Mouse (Mus musculus): ENCODE measurements around the gene Tia1. TPM values are rescaled to one million over a fixed set of nuclear protein-coding genes. Genes with fewer than 3 reads are reported as not detected.

The Tia1 gene
- polyA plus RNA-seq, 1 experiment from 2014 or later: 235 TPM

DNA sequence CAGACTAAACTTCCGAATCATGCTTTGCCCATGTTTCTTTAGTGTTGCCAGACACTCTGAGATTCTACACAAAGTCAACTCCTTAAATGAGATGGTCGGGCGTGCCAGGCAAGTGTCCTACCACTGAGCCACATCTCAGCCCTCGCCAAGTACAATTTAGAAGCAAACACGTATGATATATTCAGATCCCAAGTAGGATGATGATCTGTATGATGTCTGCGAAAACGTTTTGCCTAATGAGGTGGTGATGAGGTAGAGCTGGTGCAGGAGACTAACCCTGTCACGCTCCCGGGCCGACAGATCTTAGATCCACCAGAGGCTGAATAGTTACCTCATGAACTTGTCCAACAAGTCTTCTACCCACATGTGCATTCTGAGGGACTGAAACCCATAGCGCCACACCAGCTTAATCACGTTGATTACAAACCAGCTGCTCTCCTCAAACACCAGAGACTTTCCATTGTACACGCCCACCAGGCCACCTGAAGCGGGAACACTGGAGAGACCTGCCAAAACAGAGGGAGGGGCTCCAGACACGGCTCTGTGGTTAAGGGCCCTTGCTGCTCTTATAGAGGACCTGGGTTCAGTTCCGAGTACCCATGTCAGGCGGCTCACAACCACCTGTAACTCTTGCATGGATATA lies 9.8 kb upstream of the Tia1 start:
- Histone ChIP-seq H3K4me2 (ENCODE audit: low read depth) (no peak overlapping the region), H3K4me3 (ENCODE audit: low read depth, low read length) (no peak overlapping the region), H3K4me1 (ENCODE audit: control insufficient read depth, insufficient read depth, low read length) (peaks cover 8% of the 10 kb centered on the region), H3K9ac (ENCODE audit: low read length) (no peak overlapping the region), H3K36me3 (ENCODE audit: control insufficient read depth, insufficient read depth, low read length) (peaks cover 12% of the 10 kb centered on the region), H3K27ac (ENCODE audit: low read depth, low read length) (no peak overlapping the region), H3K9me3 (ENCODE audit: control insufficient read depth, low read length) (no peaks in the 10 kb centered on the region), H3K27me3 (ENCODE audit: control insufficient read depth, insufficient read depth, low read length) (no peaks in the 10 kb centered on the region)
- ATAC-seq (ENCODE audit: insufficient read depth, low FRiP score, low TSS enrichment) (no peak), DNase-seq (ENCODE audit: low spot score) (no peak)
- WGBS: 93% methylated on average over 17 of the region's 17 CpGs

DNA sequence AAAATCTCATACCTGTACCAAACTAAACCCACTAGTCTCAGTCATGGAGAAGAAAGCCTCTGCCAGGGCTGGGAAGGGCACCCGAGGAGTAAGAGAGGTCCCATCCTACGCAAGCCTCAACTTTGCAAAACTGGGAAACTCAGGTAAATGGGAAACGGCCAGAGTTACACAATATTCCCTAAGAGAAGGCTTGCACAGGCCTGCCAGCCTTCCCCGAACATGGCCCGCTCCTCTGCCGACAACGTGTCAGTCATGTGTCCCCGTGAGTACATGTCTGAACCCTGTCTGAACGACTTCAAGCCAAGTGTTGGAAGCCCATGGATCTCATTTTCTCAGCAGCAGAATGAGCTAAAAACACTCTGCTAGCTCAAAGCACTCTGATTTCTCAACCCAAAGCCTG lies 9.0 kb upstream of the Tia1 start:
- ATAC-seq (ENCODE audit: insufficient read depth, low FRiP score, low TSS enrichment): no peak
- H3K36me3 ChIP-seq (ENCODE audit: control insufficient read depth, insufficient read depth, low read length): peaks cover 10% of the 10 kb centered on the region
- no peak overlapping the region for H3K4me3 ChIP-seq (ENCODE audit: low read depth, low read length)
- WGBS: 90% methylated on average over 9 of the region's 9 CpGs
- no peak overlapping the region for H3K9ac ChIP-seq (ENCODE audit: low read length)
- H3K4me2 ChIP-seq (ENCODE audit: low read depth): peak overlapping the region; percentile 57; the same call in 1 of the 2 replicates
- no peaks in the 10 kb centered on the region for H3K9me3 ChIP-seq (ENCODE audit: control insufficient read depth, low read length)
- peaks cover 8% of the 10 kb centered on the region for H3K4me1 ChIP-seq (ENCODE audit: control insufficient read depth, insufficient read depth, low read length)
- DNase-seq (ENCODE audit: low spot score): no peak
- no peaks in the 10 kb centered on the region for H3K27me3 ChIP-seq (ENCODE audit: control insufficient read depth, insufficient read depth, low read length)
- no peak overlapping the region for H3K27ac ChIP-seq (ENCODE audit: low read depth, low read length)

DNA sequence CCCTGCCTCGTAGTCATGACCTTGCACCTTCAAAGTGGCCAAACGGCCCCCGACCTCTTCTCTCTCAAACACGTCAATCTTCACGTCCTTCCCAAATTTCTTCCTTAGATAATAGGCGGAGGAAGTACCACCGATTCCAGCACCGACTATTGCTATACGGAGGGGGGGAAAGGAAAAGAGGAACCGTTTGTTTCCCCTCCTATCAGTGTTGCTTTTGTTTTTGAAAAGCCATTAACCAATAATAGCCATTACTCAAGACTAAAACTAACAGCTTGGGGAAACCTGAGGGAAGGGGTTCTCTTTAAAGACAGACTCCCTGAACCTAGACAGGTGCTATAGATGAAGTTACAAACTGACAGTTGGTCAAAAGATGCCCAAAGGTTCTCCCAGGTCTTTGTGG lies 8.1 kb upstream of the Tia1 start:
- WGBS: 28% methylated on average over 10 of the region's 10 CpGs
- H3K4me1 ChIP-seq (ENCODE audit: control insufficient read depth, insufficient read depth, low read length): peaks cover 8% of the 10 kb centered on the region
- no peaks in the 10 kb centered on the region for H3K9me3 ChIP-seq (ENCODE audit: control insufficient read depth, low read length)
- DNase-seq (ENCODE audit: low spot score) (no peak), ATAC-seq (ENCODE audit: insufficient read depth, low FRiP score, low TSS enrichment) (no peak)
- peak overlapping the region; percentile 57 for H3K4me2 ChIP-seq (ENCODE audit: low read depth)
- H3K27ac ChIP-seq (ENCODE audit: low read depth, low read length): no peak overlapping the region
- peaks cover 6% of the 10 kb centered on the region for H3K36me3 ChIP-seq (ENCODE audit: control insufficient read depth, insufficient read depth, low read length)
- no peaks in the 10 kb centered on the region for H3K27me3 ChIP-seq (ENCODE audit: control insufficient read depth, insufficient read depth, low read length)
- H3K9ac ChIP-seq (ENCODE audit: low read length): peak overlapping the region; percentile 81
- peak overlapping the region; percentile 77 for H3K4me3 ChIP-seq (ENCODE audit: low read depth, low read length)

DNA sequence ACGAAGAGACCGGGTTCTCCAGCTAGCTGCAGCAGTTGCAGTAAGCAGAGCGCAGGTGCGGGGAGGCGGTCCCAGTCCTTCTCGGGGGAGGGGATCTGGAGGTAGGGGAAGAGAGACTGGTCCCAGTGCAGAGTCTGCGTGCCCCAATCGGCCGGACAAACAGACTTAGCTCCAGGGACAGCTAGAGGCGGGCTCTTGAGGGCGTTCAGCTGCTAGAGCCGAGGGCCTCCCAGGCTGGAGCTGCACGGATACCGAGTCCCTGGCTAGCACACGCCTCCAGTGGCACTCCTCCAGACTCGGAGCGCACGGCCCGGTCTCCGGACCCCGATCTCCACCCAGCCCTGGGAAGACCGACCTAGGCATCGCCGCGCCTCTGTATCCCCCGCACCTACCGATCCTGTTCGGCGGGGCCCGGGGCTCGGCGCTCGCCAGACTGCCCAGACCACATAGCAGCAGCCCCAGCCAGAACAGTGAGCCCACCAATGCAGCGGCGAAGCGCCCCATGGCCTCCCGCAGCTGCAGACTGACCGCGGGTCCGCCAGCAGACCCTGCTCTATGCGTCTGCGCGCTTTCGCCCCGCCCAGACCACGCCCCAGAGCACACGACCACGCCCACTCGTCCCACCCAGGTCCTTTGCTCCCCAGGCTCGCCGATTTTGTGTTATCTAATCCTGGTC lies 7.3 kb upstream of the Tia1 start, which contains the start of gene Pcyox1:
Gene Pcyox1, minus strand, starts transcription at position 574 of the 676 bp plus-strand sequence.
- peak; percentile 93 for DNase-seq (ENCODE audit: low spot score)
- peak within 1 kb of the TSS; percentile 81 for H3K27ac ChIP-seq (ENCODE audit: low read depth, low read length)
- H3K9ac ChIP-seq (ENCODE audit: low read length): peak within 1 kb of the TSS; percentile 81
- peaks cover 4% of the 10 kb centered on the region for H3K36me3 ChIP-seq (ENCODE audit: control insufficient read depth, insufficient read depth, low read length)
- peaks cover 8% of the 10 kb centered on the region for H3K4me1 ChIP-seq (ENCODE audit: control insufficient read depth, insufficient read depth, low read length)
- H3K4me3 ChIP-seq (ENCODE audit: low read depth, low read length): peak within 1 kb of the TSS; percentile 77
- peak; percentile 96 for ATAC-seq (ENCODE audit: insufficient read depth, low FRiP score, low TSS enrichment)
- H3K27me3 ChIP-seq (ENCODE audit: control insufficient read depth, insufficient read depth, low read length): no peaks in the 10 kb centered on the region
- no peaks in the 10 kb centered on the region for H3K9me3 ChIP-seq (ENCODE audit: control insufficient read depth, low read length)
- peak within 1 kb of the TSS; percentile 57 for H3K4me2 ChIP-seq (ENCODE audit: low read depth)
- under 1% methylated on average over 48 of the region's 51 CpGs for WGBS

DNA sequence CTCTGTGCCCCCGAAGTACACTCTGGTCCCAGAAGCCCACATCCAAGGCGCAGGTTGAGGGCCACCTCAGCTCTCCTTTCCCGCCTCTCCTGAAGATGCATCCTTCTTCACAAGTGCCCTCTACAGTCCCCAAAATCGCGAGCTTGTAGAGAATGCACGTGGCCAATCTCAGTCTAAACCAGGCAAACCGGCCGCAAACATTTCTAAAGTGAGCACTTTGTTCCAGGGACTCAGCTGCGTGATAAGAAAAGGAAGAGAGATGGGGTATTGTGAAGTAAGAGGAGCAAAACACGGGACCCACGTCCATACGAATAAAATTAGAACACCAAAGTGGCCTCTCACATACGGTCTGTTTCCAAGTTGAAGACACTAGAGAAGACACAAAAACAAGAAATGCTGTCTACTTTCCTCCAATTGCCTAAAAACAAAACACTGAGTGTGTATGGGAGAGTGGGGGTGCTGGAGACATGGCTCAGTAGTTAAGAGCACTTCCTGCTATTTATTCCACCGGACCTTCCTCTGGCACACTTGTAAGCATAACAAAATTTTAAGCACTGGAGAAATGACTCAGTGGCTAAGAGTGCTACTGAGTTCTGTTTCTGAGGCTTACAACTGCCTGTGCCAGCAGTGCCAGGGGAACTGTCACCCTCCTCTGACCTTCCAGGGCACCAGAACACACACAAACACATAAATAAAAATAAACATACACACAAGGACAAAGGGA lies 6.6 kb upstream of the Tia1 start:
- peak overlapping the region; percentile 57 for H3K4me2 ChIP-seq (ENCODE audit: low read depth)
- no peaks in the 10 kb centered on the region for H3K36me3 ChIP-seq (ENCODE audit: control insufficient read depth, insufficient read depth, low read length)
- no peaks in the 10 kb centered on the region for H3K27me3 ChIP-seq (ENCODE audit: control insufficient read depth, insufficient read depth, low read length)
- 9% methylated on average over 14 of the region's 14 CpGs for WGBS
- H3K4me1 ChIP-seq (ENCODE audit: control insufficient read depth, insufficient read depth, low read length): peaks cover 8% of the 10 kb centered on the region
- no peak for ATAC-seq (ENCODE audit: insufficient read depth, low FRiP score, low TSS enrichment)
- peak overlapping the region; percentile 81 for H3K9ac ChIP-seq (ENCODE audit: low read length)
- peak overlapping the region; percentile 39; the same call in 1 of the 2 replicates for H3K27ac ChIP-seq (ENCODE audit: low read depth, low read length)
- DNase-seq (ENCODE audit: low spot score): no peak
- H3K9me3 ChIP-seq (ENCODE audit: control insufficient read depth, low read length): no peaks in the 10 kb centered on the region
- peak overlapping the region; percentile 77 for H3K4me3 ChIP-seq (ENCODE audit: low read depth, low read length)

- Histone ChIP-seq H3K9ac (ENCODE audit: low read length) (no peak overlapping the region), H3K4me3 (ENCODE audit: low read depth, low read length) (no peak overlapping the region), H3K9me3 (ENCODE audit: control insufficient read depth, low read length) (no peaks in the 10 kb centered on the region), H3K27ac (ENCODE audit: low read depth, low read length) (no peak overlapping the region), H3K36me3 (ENCODE audit: control insufficient read depth, insufficient read depth, low read length) (no peaks in the 10 kb centered on the region), H3K4me1 (ENCODE audit: control insufficient read depth, insufficient read depth, low read length) (peaks cover 8% of the 10 kb centered on the region), H3K4me2 (ENCODE audit: low read depth) (no peak overlapping the region), H3K27me3 (ENCODE audit: control insufficient read depth, insufficient read depth, low read length) (no peaks in the 10 kb centered on the region)
- ATAC-seq (ENCODE audit: insufficient read depth, low FRiP score, low TSS enrichment) (no peak), DNase-seq (ENCODE audit: low spot score) (no peak)
- WGBS: 83% methylated on average over 2 of the region's 2 CpGs
Measured at GRCm38 (mm10) chr6:86398986-86399385, 5.0 kb upstream of the Tia1 start.

DNA sequence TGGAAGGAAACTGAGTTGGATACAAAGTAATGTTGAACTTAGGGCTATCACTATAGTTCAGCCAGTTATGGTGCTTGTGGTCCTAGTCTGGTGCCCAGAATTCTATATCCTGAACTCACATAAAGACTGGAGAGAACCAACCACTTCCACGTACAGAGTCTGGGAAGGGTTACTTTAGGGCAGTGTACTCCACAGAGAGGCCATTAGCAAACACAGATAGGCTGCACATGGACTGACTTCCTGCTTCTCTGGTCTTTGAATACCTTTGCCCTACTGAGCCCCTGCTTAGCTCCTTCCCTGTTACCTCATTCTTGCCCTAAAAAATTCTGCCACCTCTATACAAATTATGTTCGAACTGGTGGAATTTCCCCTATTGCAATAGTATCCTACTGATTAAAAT lies 4.0 kb upstream of the Tia1 start:
- H3K9me3 ChIP-seq (ENCODE audit: control insufficient read depth, low read length): no peaks in the 10 kb centered on the region
- H3K36me3 ChIP-seq (ENCODE audit: control insufficient read depth, insufficient read depth, low read length): no peaks in the 10 kb centered on the region
- H3K4me1 ChIP-seq (ENCODE audit: control insufficient read depth, insufficient read depth, low read length): peaks cover 6% of the 10 kb centered on the region
- H3K27me3 ChIP-seq (ENCODE audit: control insufficient read depth, insufficient read depth, low read length): no peaks in the 10 kb centered on the region
- no peak for DNase-seq (ENCODE audit: low spot score)
- no peak overlapping the region for H3K27ac ChIP-seq (ENCODE audit: low read depth, low read length)
- H3K4me2 ChIP-seq (ENCODE audit: low read depth): no peak overlapping the region
- no peak overlapping the region for H3K9ac ChIP-seq (ENCODE audit: low read length)
- no peak overlapping the region for H3K4me3 ChIP-seq (ENCODE audit: low read depth, low read length)
- WGBS: 79% methylated on average over 2 of the region's 2 CpGs
- ATAC-seq (ENCODE audit: insufficient read depth, low FRiP score, low TSS enrichment): no peak

- H3K9me3 ChIP-seq (ENCODE audit: control insufficient read depth, low read length): no peaks in the 10 kb centered on the region
- H3K27me3 ChIP-seq (ENCODE audit: control insufficient read depth, insufficient read depth, low read length): no peaks in the 10 kb centered on the region
- WGBS: 8% methylated on average over 9 of the region's 9 CpGs
- peak; percentile 78 for DNase-seq (ENCODE audit: low spot score)
- H3K4me3 ChIP-seq (ENCODE audit: low read depth, low read length): no peak overlapping the region
- no peak for ATAC-seq (ENCODE audit: insufficient read depth, low FRiP score, low TSS enrichment)
- no peak overlapping the region for H3K27ac ChIP-seq (ENCODE audit: low read depth, low read length)
- H3K4me2 ChIP-seq (ENCODE audit: low read depth): peak overlapping the region; percentile 13; the same call in 1 of the 2 replicates
- H3K36me3 ChIP-seq (ENCODE audit: control insufficient read depth, insufficient read depth, low read length): no peaks in the 10 kb centered on the region
- no peak overlapping the region for H3K9ac ChIP-seq (ENCODE audit: low read length)
- H3K4me1 ChIP-seq (ENCODE audit: control insufficient read depth, insufficient read depth, low read length): no peaks in the 10 kb centered on the region; the same call in 1 of the 2 replicates
Measured at GRCm38 (mm10) chr6:86400972-86401371, 3.0 kb upstream of the Tia1 start.

Data from neural tube, embryonic 11.5 days (tissue).